Mouse (Mus musculus) liver, embryonic 16.5 days (tissue): Measurements from ENCODE around the gene Sympk. TPM values are rescaled to one million over a fixed set of nuclear protein-coding genes. Genes with fewer than 3 reads are reported as not detected.

ENCODE experiments used
- ATAC-seq: fragments of 200-750 bp; cut with Nextera tagmentation; 2 replicates; pipeline ENCODE4 v1.8.0; 2017; ENCODE audit warnings: low read depth, mild to moderate bottlenecking, moderate number of reproducible peaks, moderate library complexity
- H3K27ac ChIP-seq: fragments of 300-500 bp; sonication (generic); 2 replicates; pipeline ENCODE4 v1.5.1; 2014; ENCODE audit warnings: mild to moderate bottlenecking, low read length
- H3K27me3 ChIP-seq: fragments of 300-500 bp; sonication (generic); 2 replicates; pipeline ENCODE4 v1.6.1; 2014; ENCODE audit warnings: low read depth, low read length, mixed read lengths; ENCODE audit not compliant: control insufficient read depth, insufficient read depth
- H3K36me3 ChIP-seq: fragments of 300-500 bp; sonication (generic); 2 replicates; pipeline ENCODE4 v1.6.1; 2014; ENCODE audit warnings: mild to moderate bottlenecking; ENCODE audit not compliant: control insufficient read depth, insufficient read depth
- H3K4me1 ChIP-seq: fragments of 300-500 bp; sonication (generic); 2 replicates; pipeline ENCODE4 v1.6.1; 2014; ENCODE audit warnings: low read depth, low read length, mixed read lengths; ENCODE audit not compliant: control insufficient read depth
- H3K4me2 ChIP-seq: fragments of 300-500 bp; sonication (generic); 2 replicates; pipeline ENCODE4 v1.6.1; 2014; ENCODE audit warnings: low read depth, low read length, mixed read lengths
- H3K4me3 ChIP-seq: fragments of 300-500 bp; sonication (generic); 2 replicates; pipeline ENCODE4 v1.5.1; 2014; ENCODE audit warnings: low read depth, mild to moderate bottlenecking, low read length
- H3K9ac ChIP-seq: fragments of 300-500 bp; sonication (generic); 2 replicates; pipeline ENCODE4 v1.6.1; 2014; ENCODE audit warnings: low read depth, low read length
- H3K9me3 ChIP-seq: fragments of 300-500 bp; sonication (generic); replicated peaks from 2 replicates; pipeline ENCODE4 v1.6.1; 2016; ENCODE audit warnings: low read length; ENCODE audit not compliant: control insufficient read depth
- WGBS: fragments of 180-500 bp; shearing (Covaris S2); extraction: QIAGEN DNeasy Blood & Tissue Kit; methylation state at CpG from one replicate; pipeline ENCODE4 v1.1.7; 2014; ENCODE audit not compliant: insufficient replicate concordance; 5-methylcytosine and 5-hydroxymethylcytosine counted together
- polyA plus RNA-seq: library from polyadenylated mRNA; unstranded; fragments of >200 nt; fragmentation: Nextera tagmentation; extraction: Ambion mirVana; gene quantifications from 2 replicates; pipeline ENCODE4 v1.2.1, GENCODE M21; 2015

Sympk gene
- polyA plus RNA-seq, 1 experiment from 2014 or later = 13.8 TPM

DNA sequence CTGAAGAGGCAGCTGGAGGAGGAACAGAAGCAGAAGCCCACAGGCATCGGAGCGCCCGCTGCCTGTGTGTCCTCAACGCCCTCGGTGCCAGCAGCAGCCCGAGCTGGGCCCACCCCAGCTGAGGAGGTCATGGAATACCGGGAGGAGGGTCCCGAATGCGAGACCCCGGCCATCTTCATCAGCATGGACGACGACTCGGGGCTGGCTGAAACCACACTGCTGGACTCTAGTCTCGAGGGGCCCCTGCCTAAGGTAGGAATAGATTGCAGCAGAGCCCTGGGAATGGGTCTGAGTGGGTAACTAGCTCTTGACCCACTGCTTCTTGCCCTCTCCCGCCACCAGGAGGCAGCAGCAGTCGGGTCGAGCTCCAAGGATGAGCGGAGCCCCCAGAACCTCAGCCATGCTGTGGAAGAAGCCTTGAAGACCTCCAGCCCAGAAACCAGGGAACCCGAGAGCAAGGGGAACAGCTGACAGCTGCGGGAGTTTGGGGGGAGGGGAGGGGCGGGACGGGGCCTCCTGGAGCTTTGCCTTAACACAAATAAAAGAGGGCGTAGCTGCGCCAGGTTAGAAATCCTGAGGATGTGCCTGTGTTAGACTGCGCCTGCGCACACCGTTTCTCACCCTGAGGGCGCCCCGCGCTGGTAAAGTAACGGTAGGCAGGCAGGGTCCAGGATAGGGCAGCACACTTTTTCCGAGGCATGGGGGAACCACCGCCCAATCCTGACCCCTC lies 30.0 kb downstream of the Sympk start, which contains the start of gene Rsph6a:
TSS of gene Rsph6a (plus strand) at position 644 of the 730 bp plus-strand sequence.
- H3K9me3 ChIP-seq = no peaks in the 10 kb centered on the region
- 54% methylated on average over 33 of the region's 33 CpGs for WGBS
- peaks cover 12% of the 10 kb centered on the region for H3K36me3 ChIP-seq
- no peak; the same call in 1 of the 2 replicates for ATAC-seq
- H3K4me3 ChIP-seq = no peak within 1 kb of the TSS
- no peak within 1 kb of the TSS for H3K9ac ChIP-seq
- H3K27ac ChIP-seq = no peak within 1 kb of the TSS
- H3K4me1 ChIP-seq = no peaks in the 10 kb centered on the region
- H3K27me3 ChIP-seq = no peaks in the 10 kb centered on the region
- no peak within 1 kb of the TSS for H3K4me2 ChIP-seq

DNA sequence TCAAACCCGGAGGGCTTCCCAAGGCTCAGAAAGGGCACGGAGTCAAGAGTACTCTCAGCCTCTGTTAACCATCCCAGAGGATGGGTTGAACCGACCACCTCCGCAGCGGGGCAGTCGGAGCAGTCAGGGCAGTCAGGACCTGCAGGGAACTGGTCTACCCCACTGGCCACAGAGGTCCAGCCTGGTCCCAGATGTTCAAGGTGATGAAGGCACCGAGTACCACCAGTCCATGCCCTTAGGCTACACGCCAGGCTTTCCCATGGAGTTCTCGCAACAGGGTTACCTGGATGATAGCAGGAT lies 30.6 kb downstream of the Sympk start:
- no peak overlapping the region for H3K4me2 ChIP-seq
- H3K9me3 ChIP-seq = no peaks in the 10 kb centered on the region
- no peak overlapping the region for H3K4me3 ChIP-seq
- H3K36me3 ChIP-seq = peaks cover 11% of the 10 kb centered on the region
- ATAC-seq = no peak
- WGBS = 74% methylated on average over 9 of the region's 9 CpGs
- H3K4me1 ChIP-seq = no peaks in the 10 kb centered on the region
- no peak overlapping the region for H3K9ac ChIP-seq
- no peak overlapping the region for H3K27ac ChIP-seq
- no peaks in the 10 kb centered on the region for H3K27me3 ChIP-seq

DNA sequence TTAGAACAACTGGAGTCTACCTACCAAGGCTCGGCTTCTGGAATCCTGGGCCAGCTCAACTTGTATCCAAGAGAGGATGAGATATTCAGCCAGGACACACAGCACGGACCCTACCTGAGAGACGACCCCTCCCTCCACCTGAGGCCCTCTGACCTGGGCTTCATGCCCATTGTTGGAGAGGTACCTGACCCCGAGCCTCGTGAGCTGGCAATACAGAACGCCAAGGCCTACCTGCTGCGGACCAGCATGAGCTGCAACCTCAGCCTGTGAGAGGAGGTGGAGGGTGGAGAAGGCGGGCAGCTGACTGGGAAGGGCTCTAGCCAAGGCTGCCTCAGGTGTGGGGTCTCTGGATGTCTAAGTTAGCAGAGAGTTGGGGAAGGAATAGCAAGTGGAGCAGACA lies 30.9 kb downstream of the Sympk start:
- no peak for ATAC-seq
- Histone ChIP-seq H3K27me3 (no peaks in the 10 kb centered on the region), H3K36me3 (peaks cover 8% of the 10 kb centered on the region), H3K9ac (no peak overlapping the region), H3K9me3 (no peaks in the 10 kb centered on the region), H3K27ac (no peak overlapping the region), H3K4me1 (no peaks in the 10 kb centered on the region), H3K4me2 (no peak overlapping the region), H3K4me3 (no peak overlapping the region)
- 73% methylated on average over 8 of the region's 8 CpGs for WGBS

DNA sequence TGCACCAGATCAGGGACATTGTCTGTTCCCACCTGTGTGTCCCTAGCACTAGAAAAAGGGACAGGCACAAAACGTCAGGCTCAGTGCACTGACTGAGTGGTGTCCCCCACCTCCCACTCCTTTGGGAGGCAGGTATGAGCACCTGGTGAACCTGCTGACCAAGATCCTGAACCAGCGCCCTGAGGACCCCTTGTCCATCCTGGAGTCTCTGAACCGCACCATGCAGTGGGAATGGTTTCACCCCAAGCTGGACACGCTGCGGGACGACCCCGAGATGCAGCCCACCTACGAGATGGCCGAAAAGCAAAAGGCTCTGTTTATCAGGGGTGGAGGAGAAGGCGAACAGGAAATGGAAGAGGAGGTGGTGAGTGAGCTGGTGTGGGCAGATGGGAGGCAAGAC lies 33.2 kb downstream of the Sympk start:
- H3K27me3 ChIP-seq = no peaks in the 10 kb centered on the region; the same call in 1 of the 2 replicates
- no peaks in the 10 kb centered on the region for H3K9me3 ChIP-seq
- H3K4me3 ChIP-seq = no peak overlapping the region
- no peak overlapping the region for H3K4me2 ChIP-seq
- WGBS = 60% methylated on average over 10 of the region's 10 CpGs
- no peak overlapping the region for H3K9ac ChIP-seq
- H3K36me3 ChIP-seq = peaks cover 2% of the 10 kb centered on the region; the same call in 1 of the 2 replicates
- no peaks in the 10 kb centered on the region for H3K4me1 ChIP-seq
- no peak for ATAC-seq
- H3K27ac ChIP-seq = no peak overlapping the region

DNA sequence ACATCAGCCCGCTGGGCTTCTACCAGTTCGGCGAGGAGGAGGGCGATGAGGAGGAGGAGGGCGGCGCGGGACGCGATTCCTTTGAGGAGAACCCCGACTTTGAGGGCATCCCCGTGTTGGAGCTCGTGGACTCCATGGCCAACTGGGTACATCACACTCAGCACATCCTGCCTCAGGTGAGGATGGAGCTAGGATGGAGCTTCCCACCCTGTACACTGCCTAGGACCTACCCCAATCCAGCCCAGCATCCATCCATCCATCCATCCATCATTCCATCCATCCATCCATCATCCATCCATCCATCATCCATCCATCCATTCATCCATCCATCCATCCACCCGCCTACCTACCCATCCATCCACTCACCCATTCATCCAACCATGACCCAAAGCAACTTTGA lies 41.7 kb downstream of the Sympk start:
- WGBS = 35% methylated on average over 12 of the region's 13 CpGs
- Histone ChIP-seq H3K4me2 (no peak overlapping the region), H3K4me3 (no peak overlapping the region), H3K9ac (no peak overlapping the region), H3K36me3 (no peaks in the 10 kb centered on the region), H3K27me3 (peaks cover 31% of the 10 kb centered on the region), H3K4me1 (no peaks in the 10 kb centered on the region), H3K27ac (no peak overlapping the region), H3K9me3 (no peaks in the 10 kb centered on the region)
- no peak for ATAC-seq

DNA sequence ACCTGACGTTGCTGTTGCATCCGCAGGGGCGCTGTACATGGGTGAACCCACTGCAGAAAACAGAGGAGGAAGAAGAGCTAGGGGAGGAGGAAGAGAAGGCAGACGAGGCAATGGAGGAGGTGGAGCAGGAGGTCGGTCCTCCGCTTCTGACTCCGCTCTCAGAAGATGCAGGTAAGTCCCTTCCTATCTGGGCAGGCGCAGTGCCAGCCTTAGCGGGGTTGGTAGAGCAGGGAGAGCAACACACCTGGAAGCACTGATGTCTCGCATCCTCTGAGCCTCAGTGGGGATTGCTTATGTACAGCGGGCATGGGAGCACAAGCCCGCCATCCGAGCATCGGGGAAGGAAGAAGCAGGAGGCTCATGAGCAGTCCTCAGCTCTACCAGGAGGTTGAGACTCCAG lies 42.9 kb downstream of the Sympk start:
- no peaks in the 10 kb centered on the region for H3K9me3 ChIP-seq
- 33% methylated on average over 14 of the region's 14 CpGs for WGBS
- H3K27me3 ChIP-seq = peaks cover 31% of the 10 kb centered on the region

DNA sequence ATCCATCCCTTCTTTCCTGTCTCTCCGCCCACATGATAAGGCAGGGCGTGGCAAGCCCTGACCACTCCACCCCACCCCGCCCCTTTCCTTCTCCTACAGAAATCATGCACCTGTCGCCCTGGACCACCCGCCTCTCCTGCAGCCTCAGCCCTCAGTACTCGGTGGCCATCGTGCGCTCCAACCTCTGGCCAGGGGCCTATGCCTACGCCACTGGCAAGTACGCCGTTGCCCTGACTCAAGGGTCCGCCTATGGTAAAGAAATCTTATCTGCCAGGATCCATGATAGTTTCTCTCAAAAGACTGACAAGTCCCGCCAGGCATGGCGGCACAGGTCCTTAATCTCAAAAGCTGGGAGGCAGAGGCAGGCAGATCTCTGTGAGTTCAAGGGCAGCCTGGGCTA lies 43.8 kb downstream of the Sympk start:
- Histone ChIP-seq H3K4me3 (no peak overlapping the region), H3K27me3 (peaks cover 33% of the 10 kb centered on the region), H3K36me3 (no peaks in the 10 kb centered on the region), H3K9ac (no peak overlapping the region), H3K27ac (no peak overlapping the region), H3K4me1 (no peaks in the 10 kb centered on the region), H3K4me2 (no peak overlapping the region), H3K9me3 (no peaks in the 10 kb centered on the region)
- WGBS = 54% methylated on average over 13 of the region's 14 CpGs
- no peak for ATAC-seq

More for the DNA sequence above, 42.9 kb downstream of the Sympk start:
- Histone ChIP-seq H3K27ac (no peak overlapping the region), H3K36me3 (no peaks in the 10 kb centered on the region), H3K4me2 (no peak overlapping the region), H3K4me3 (no peak overlapping the region), H3K9ac (no peak overlapping the region), H3K4me1 (no peaks in the 10 kb centered on the region)
- ATAC-seq = no peak

DNA sequence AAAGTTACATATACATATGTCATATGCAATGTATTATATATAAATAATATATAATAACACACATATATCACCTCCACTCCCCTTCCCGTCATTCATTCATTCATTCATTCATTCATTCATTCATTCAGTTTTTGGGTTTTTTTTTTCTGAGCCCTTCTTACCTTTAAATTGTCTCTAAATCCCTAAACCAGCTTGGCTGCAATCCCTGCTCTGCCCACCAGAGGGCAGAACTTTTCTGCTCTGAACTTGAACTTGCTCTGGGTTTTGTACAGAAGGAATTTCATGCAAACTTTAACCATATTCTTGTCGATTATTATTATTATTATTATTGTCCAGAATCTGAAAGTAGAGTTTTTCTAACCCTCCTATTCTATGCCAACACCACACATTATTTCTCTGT lies 44.5 kb downstream of the Sympk start:
- 2% methylated on average over 2 of the region's 2 CpGs for WGBS

DNA sequence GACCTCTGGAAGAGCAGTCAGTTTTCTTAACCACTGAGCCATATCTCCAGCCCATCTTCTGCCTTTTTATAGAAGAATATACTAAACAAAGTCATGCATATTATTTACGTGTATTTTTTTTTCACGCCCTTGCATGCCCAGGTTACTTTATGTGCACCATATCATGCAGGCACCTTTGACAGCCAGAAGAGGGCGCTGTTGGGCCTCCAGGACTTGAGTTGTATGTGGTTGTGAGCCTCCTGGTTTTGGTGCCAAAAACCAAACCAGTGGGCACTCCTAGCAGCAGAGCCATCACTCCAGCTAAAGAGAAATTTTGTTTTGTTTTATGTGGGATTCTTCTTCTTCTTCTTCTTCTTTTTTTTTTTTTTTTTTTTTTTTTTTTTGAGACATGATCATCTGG lies 45.3 kb downstream of the Sympk start:
- H3K9me3 ChIP-seq = no peaks in the 10 kb centered on the region
- WGBS = 37% methylated on average over 3 of the region's 3 CpGs

More for the DNA sequence above, 44.5 kb downstream of the Sympk start:
- Histone ChIP-seq H3K27me3 (peaks cover 38% of the 10 kb centered on the region), H3K9ac (no peak overlapping the region), H3K36me3 (no peaks in the 10 kb centered on the region), H3K4me2 (no peak overlapping the region), H3K9me3 (no peaks in the 10 kb centered on the region), H3K4me3 (no peak overlapping the region), H3K4me1 (no peaks in the 10 kb centered on the region), H3K27ac (no peak overlapping the region)
- ATAC-seq = no peak

More for the DNA sequence above, 45.3 kb downstream of the Sympk start:
- peaks cover 35% of the 10 kb centered on the region for H3K27me3 ChIP-seq
- no peak overlapping the region for H3K9ac ChIP-seq
- H3K36me3 ChIP-seq = no peaks in the 10 kb centered on the region
- ATAC-seq = no peak
- H3K4me3 ChIP-seq = no peak overlapping the region
- no peaks in the 10 kb centered on the region for H3K4me1 ChIP-seq
- no peak overlapping the region for H3K27ac ChIP-seq
- no peak overlapping the region for H3K4me2 ChIP-seq
